Mouse (Mus musculus) limb, embryonic 12.5 days (tissue): ENCODE results near the gene Gm20388. TPM values are rescaled to one million over a fixed set of nuclear protein-coding genes. Genes with fewer than 3 reads are reported as not detected.

Source experiments
- ATAC-seq: fragments of 200-750 bp; cut with Nextera tagmentation; 2 replicates; pipeline ENCODE4 v1.8.0; 2017; ENCODE audit warnings: low read depth, moderate TSS enrichment; ENCODE audit not compliant: insufficient number of reproducible peaks, insufficient read depth, low FRiP score, low TSS enrichment
- H3K27ac ChIP-seq: fragments of 300-500 bp; sonication (generic); 2 replicates; pipeline ENCODE4 v1.5.1; 2016; ENCODE audit warnings: mild to moderate bottlenecking, moderate library complexity
- H3K27me3 ChIP-seq: fragments of 300-500 bp; sonication (generic); 2 replicates; pipeline ENCODE4 v1.6.1; 2016; ENCODE audit warnings: mild to moderate bottlenecking, moderate library complexity
- H3K36me3 ChIP-seq: fragments of 300-500 bp; sonication (generic); 2 replicates; pipeline ENCODE4 v1.6.1; 2016; ENCODE audit warnings: mild to moderate bottlenecking, moderate library complexity
- H3K4me1 ChIP-seq: fragments of 300-500 bp; sonication (generic); replicated peaks from 2 replicates; pipeline ENCODE4 v1.6.1; 2016
- H3K4me2 ChIP-seq: fragments of 300-500 bp; sonication (generic); 2 replicates; pipeline ENCODE4 v1.6.1; 2016; ENCODE audit warnings: mild to moderate bottlenecking, moderate library complexity
- H3K4me3 ChIP-seq: fragments of 300-500 bp; sonication (generic); replicated peaks from 2 replicates; pipeline ENCODE4 v1.5.1; 2016; ENCODE audit warnings: mild to moderate bottlenecking
- H3K9ac ChIP-seq: fragments of 300-500 bp; sonication (generic); replicated peaks from 2 replicates; pipeline ENCODE4 v1.6.1; 2016; ENCODE audit warnings: mild to moderate bottlenecking, moderate library complexity
- H3K9me3 ChIP-seq: fragments of 300-500 bp; sonication (generic); 2 replicates; pipeline ENCODE4 v1.6.1; 2016; ENCODE audit warnings: mild to moderate bottlenecking, moderate library complexity
- WGBS: fragments of 180-500 bp; shearing (Covaris S2); methylation state at CpG from one replicate; pipeline ENCODE4 v1.1.7; 2016; 5-methylcytosine and 5-hydroxymethylcytosine counted together
- polyA plus RNA-seq: library from polyadenylated mRNA; unstranded; fragments of >200 nt; fragmentation: Nextera tagmentation; extraction: Ambion mirVana; gene quantifications from 2 replicates; pipeline ENCODE4 v1.2.1, GENCODE M21; 2016

Gm20388 gene
- polyA plus RNA-seq, 1 experiment from 2014 or later = not detected

DNA sequence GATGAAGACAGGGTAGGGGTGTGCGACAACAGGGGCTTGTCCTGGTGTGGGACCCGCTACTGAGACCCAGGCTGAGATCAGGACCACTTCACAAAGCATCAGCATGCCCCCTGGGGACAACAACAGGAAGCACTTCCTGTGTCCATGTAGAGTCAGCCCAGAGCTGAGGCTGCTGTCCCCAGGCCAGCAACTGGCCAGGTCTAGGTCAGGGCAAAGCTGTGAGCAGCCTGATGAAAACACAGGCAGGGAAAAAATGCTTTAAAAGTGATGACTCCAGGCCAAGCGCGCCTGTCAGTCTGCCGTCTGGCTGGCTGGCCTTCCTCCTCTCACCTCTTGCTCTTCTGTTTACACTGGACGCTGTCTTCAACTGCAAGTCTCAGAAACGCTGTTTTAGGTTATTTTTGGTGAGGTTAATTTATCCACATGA, 1721.0 kb downstream of the Gm20388 start:
- Histone ChIP-seq H3K4me2 (no peak overlapping the region), H3K27me3 (no peaks in the 10 kb centered on the region), H3K27ac (no peak overlapping the region), H3K4me1 (peaks cover 17% of the 10 kb centered on the region; the same call in 1 of the 2 replicates), H3K36me3 (peaks cover 30% of the 10 kb centered on the region), H3K4me3 (no peak overlapping the region), H3K9me3 (no peaks in the 10 kb centered on the region), H3K9ac (no peak overlapping the region)
- no peak for ATAC-seq
- WGBS = 62% methylated on average over 7 of the region's 7 CpGs

DNA sequence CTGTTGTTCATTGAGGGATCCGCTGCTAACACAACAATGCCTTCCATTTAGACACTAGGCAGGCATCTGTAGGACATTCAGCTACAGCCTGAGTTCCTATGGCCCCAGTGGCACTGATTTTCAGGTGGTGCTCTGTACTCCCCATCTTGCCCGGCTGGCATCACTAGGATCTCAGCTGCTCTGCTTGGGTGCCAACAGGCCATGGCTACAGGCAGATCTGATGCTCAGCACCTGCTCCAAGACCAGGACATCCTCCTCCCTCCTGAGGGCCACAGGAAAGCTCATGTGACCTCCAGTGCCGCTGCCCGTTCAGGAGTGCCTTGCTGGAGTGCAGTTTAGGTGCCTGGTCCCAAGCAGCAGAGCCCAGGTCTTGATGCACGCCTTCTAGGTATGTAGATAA, 1721.8 kb downstream of the Gm20388 start:
- Histone ChIP-seq H3K36me3 (peaks cover 23% of the 10 kb centered on the region), H3K4me1 (peaks cover 17% of the 10 kb centered on the region; the same call in 1 of the 2 replicates), H3K4me2 (no peak overlapping the region), H3K4me3 (no peak overlapping the region), H3K27ac (no peak overlapping the region), H3K27me3 (no peaks in the 10 kb centered on the region), H3K9me3 (no peaks in the 10 kb centered on the region), H3K9ac (no peak overlapping the region)
- 89% methylated on average over 5 of the region's 5 CpGs for WGBS
- no peak for ATAC-seq

GRCm38 (mm10) chr8:121635534-121635933, 1724.9 kb downstream of the Gm20388 start:
- Histone ChIP-seq H3K27me3 (no peaks in the 10 kb centered on the region), H3K4me3 (no peak overlapping the region), H3K9ac (no peak overlapping the region), H3K4me2 (no peak overlapping the region), H3K9me3 (no peaks in the 10 kb centered on the region), H3K27ac (no peak overlapping the region), H3K36me3 (peaks cover 12% of the 10 kb centered on the region; the same call in 1 of the 2 replicates), H3K4me1 (peaks cover 17% of the 10 kb centered on the region; the same call in 1 of the 2 replicates)
- ATAC-seq = no peak
- 61% methylated on average over 6 of the region's 6 CpGs for WGBS

DNA sequence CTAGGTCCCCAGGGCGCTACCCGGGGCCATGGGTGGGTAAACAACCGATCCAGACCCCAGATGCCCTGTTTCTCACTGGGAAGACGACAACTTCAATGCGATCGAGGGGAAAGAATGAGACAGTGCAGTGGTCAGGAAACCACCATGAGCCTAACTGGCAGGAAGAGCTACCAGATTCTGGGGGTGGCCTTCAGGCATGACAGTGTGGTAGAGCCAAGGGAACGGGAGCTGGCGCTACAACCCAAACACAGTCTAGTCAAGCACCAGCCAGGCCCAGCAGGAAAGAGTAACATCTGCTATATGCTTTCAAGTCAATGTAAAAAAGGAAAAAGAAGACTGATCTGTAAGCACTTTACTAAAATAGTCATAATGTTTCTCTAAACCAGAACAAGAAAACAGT, 1725.5 kb downstream of the Gm20388 start:
- Histone ChIP-seq H3K27me3 (no peaks in the 10 kb centered on the region), H3K4me3 (no peak overlapping the region), H3K27ac (0 out of 2 replicates have a peak overlapping the region, but pooled peaks have one; percentile 13), H3K9ac (no peak overlapping the region), H3K4me2 (no peak overlapping the region), H3K36me3 (peaks cover 12% of the 10 kb centered on the region; the same call in 1 of the 2 replicates), H3K4me1 (peaks cover 17% of the 10 kb centered on the region; the same call in 1 of the 2 replicates), H3K9me3 (no peaks in the 10 kb centered on the region)
- WGBS = 87% methylated on average over 8 of the region's 8 CpGs
- no peak for ATAC-seq

DNA sequence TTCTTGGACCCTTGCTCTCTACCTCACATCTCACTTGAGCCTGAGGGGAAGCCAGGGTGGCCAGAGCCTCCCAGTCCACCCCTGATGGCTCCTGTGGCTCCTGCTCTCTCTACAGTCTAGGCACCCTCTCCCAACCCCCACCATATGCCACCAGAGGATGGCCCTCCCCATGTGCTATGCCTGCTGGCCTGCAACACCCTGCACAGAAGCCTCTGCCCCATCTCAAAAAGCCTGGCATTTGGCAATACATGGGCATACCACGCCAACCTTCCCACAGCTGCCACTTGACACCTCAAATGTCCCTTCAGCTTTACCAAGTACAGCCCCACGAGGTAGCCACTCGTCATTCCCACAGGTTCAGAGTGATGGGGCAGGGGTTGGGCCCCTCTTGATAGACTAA, 1732.2 kb downstream of the Gm20388 start:
- H3K9ac ChIP-seq = no peak overlapping the region
- no peaks in the 10 kb centered on the region for H3K27me3 ChIP-seq
- peaks cover 6% of the 10 kb centered on the region; the same call in 1 of the 2 replicates for H3K36me3 ChIP-seq
- peaks cover 11% of the 10 kb centered on the region; the same call in 1 of the 2 replicates for H3K4me1 ChIP-seq
- H3K4me2 ChIP-seq = no peak overlapping the region
- WGBS = 77% methylated on average over 3 of the region's 3 CpGs
- H3K4me3 ChIP-seq = no peak overlapping the region
- ATAC-seq = no peak
- H3K27ac ChIP-seq = no peak overlapping the region
- no peaks in the 10 kb centered on the region for H3K9me3 ChIP-seq

- Histone ChIP-seq H3K4me2 (no peak overlapping the region), H3K27me3 (no peaks in the 10 kb centered on the region), H3K27ac (no peak overlapping the region), H3K4me1 (peaks cover 17% of the 10 kb centered on the region), H3K4me3 (no peak overlapping the region), H3K9ac (no peak overlapping the region), H3K36me3 (peaks cover 7% of the 10 kb centered on the region; the same call in 1 of the 2 replicates), H3K9me3 (no peaks in the 10 kb centered on the region)
- 84% methylated on average over 11 of the region's 11 CpGs for WGBS
- ATAC-seq = no peak
These were observed 1732.7 kb downstream of the Gm20388 start for GRCm38 (mm10) chr8:121643384-121643783.

- Histone ChIP-seq H3K27ac (no peak overlapping the region), H3K4me3 (no peak overlapping the region), H3K27me3 (no peaks in the 10 kb centered on the region), H3K9me3 (no peaks in the 10 kb centered on the region), H3K4me1 (peaks cover 44% of the 10 kb centered on the region), H3K9ac (no peak overlapping the region), H3K4me2 (no peak overlapping the region), H3K36me3 (peaks cover 29% of the 10 kb centered on the region; the same call in 1 of the 2 replicates)
- 86% methylated on average over 12 of the region's 12 CpGs for WGBS
- no peak for ATAC-seq
These were observed 1737.0 kb downstream of the Gm20388 start for GRCm38 (mm10) chr8:121647511-121648215.

DNA sequence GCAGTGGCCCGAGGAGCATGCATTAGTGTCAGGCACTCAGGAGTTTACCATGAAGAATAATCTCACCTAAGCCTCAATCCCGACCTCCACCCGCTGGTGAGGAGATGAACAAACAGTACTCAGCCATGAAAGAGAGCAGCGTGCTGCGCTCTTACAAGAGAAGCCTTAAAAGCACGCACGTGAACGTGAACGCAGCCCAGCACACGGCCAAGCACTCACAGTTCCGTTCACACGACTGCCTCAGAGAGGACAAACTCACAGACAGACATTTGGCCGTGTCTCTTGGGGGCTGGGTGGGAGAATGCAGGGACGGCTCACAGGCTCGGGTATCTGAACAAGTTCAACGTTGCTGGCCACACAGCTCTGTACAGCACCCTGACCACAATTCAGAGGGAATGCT, 1737.8 kb downstream of the Gm20388 start:
- H3K36me3 ChIP-seq = peaks cover 29% of the 10 kb centered on the region; the same call in 1 of the 2 replicates
- H3K27me3 ChIP-seq = no peaks in the 10 kb centered on the region
- H3K27ac ChIP-seq = no peak overlapping the region
- no peak overlapping the region for H3K4me2 ChIP-seq
- H3K4me3 ChIP-seq = no peak overlapping the region
- peaks cover 44% of the 10 kb centered on the region for H3K4me1 ChIP-seq
- no peak for ATAC-seq
- no peak overlapping the region for H3K9ac ChIP-seq
- no peaks in the 10 kb centered on the region for H3K9me3 ChIP-seq
- 73% methylated on average over 16 of the region's 16 CpGs for WGBS

- Histone ChIP-seq H3K9me3 (no peaks in the 10 kb centered on the region), H3K9ac (peak overlapping the region; percentile 45; the same call in 1 of the 2 replicates), H3K4me2 (peak overlapping the region; percentile 100), H3K4me1 (peaks cover 42% of the 10 kb centered on the region), H3K36me3 (peaks cover 29% of the 10 kb centered on the region; the same call in 1 of the 2 replicates), H3K4me3 (peak overlapping the region; percentile 90; the same call in 1 of the 2 replicates), H3K27ac (no peak overlapping the region), H3K27me3 (no peaks in the 10 kb centered on the region)
- ATAC-seq = no peak
- 84% methylated on average over 5 of the region's 5 CpGs for WGBS
These were observed 1738.8 kb downstream of the Gm20388 start for GRCm38 (mm10) chr8:121649423-121649822.

DNA sequence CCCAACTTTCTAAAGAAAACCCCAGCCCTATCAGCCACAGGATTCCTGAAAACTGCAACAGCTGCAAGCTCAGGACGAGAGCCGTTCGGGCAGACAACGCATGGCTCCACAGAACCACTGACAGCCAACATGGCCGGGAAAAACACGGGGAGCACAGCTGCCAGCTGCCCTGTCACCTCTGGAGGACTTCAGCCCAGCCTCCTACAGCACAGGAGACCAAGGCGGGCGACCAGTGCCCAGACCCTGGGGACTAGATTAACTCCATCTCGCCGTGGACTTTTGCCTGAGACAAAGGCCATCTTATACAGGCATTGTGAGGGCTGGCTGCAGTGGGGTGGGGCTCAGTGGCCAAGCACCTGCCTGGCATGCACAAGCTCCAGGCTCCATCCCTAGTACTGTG, 1739.3 kb downstream of the Gm20388 start:
- Histone ChIP-seq H3K27me3 (no peaks in the 10 kb centered on the region), H3K4me2 (peak overlapping the region; percentile 100), H3K27ac (no peak overlapping the region), H3K4me3 (peak overlapping the region; percentile 90), H3K9ac (peak overlapping the region; percentile 45; the same call in 1 of the 2 replicates), H3K36me3 (peaks cover 29% of the 10 kb centered on the region; the same call in 1 of the 2 replicates), H3K4me1 (peaks cover 44% of the 10 kb centered on the region), H3K9me3 (no peaks in the 10 kb centered on the region)
- WGBS = 77% methylated on average over 10 of the region's 10 CpGs
- ATAC-seq = no peak

DNA sequence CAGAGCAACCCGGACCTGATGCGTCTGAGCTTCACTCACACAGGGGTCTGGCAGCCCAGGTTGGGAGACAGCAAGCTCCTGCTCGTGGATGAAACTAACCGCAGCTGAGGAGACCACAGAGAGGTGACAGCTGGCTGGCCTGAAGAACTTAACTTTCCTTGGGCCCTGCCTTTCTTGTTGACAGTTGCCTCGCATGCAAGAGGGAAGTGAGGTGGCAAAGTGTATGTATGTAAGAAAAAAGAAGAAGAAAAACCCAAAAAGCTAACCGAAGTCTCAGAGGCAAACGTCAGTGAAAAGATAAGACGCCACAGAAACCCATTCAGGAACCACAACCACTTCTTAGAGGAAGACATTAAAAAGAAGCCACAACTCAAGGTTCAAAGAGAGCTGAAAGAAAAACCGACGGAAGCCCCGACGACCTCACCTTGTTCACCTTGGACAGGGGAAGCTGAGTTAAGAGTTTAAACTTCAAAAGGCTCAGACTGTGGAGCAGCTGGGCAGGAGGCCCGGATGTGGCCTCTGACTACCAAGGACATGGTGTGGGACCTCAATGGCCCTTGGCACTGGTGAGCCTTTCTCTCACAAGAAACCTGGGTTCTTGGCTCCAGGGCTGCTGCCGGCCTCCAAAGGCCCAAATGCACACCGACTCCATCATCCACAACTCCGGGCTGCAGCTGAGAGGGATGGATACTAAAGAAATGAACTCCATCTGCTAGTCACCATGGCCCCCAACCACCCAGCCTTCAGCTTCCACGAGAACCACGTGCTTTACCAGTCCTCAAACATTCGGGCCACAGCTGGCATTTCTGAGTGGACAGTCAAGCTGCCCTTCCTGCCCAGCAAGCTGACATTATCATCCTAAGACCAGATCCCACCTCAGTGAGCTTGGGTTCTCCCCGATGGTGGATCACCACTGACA, 1740.0 kb downstream of the Gm20388 start:
- no peak for ATAC-seq
- H3K36me3 ChIP-seq = peaks cover 29% of the 10 kb centered on the region; the same call in 1 of the 2 replicates
- peak overlapping the region; percentile 100 for H3K4me2 ChIP-seq
- peak overlapping the region; percentile 79 for H3K9ac ChIP-seq
- peak overlapping the region; percentile 90 for H3K4me3 ChIP-seq
- no peaks in the 10 kb centered on the region for H3K9me3 ChIP-seq
- H3K27me3 ChIP-seq = no peaks in the 10 kb centered on the region
- H3K27ac ChIP-seq = no peak overlapping the region
- H3K4me1 ChIP-seq = peaks cover 44% of the 10 kb centered on the region
- WGBS = 68% methylated on average over 20 of the region's 20 CpGs
